Mouse (Mus musculus) embryonic facial prominence, embryonic 11.5 days (tissue): Measurements from ENCODE around the gene Igf1r. TPM values are rescaled to one million over a fixed set of nuclear protein-coding genes. Genes with fewer than 3 reads are reported as not detected.
A peak's percentile ranks its signal among the peaks of the same experiment; 100 is the strongest.

Experiments
- ATAC-seq: fragments of 200-750 bp; cut with Nextera tagmentation; replicated peaks from 2 replicates; pipeline ENCODE4 v1.8.0; 2017; ENCODE audit warnings: low read depth; ENCODE audit not compliant: insufficient number of reproducible peaks, low FRiP score, low TSS enrichment
- DNase-seq: peaks from one replicate; pipeline ENCODE4 v3.0.0-alpha.2; 2015; ENCODE audit warnings: low spot score
- H3K27ac ChIP-seq: fragments of 300-500 bp; sonication (generic); replicated peaks from 2 replicates; pipeline ENCODE4 v1.5.1; 2014; ENCODE audit warnings: mild to moderate bottlenecking, low read depth, low read length, control low read depth
- H3K27me3 ChIP-seq: fragments of 300-500 bp; sonication (generic); 2 replicates; pipeline ENCODE4 v1.6.1; 2014; ENCODE audit warnings: mild to moderate bottlenecking, low read length, moderate library complexity, mixed read lengths; ENCODE audit not compliant: control insufficient read depth, insufficient read depth
- H3K36me3 ChIP-seq: fragments of 300-500 bp; sonication (generic); replicated peaks from 2 replicates; pipeline ENCODE4 v1.6.1; 2014; ENCODE audit warnings: low read depth, mild to moderate bottlenecking, low read length, moderate library complexity, mixed read lengths; ENCODE audit not compliant: control insufficient read depth, insufficient read depth
- H3K4me1 ChIP-seq: fragments of 300-500 bp; sonication (generic); 2 replicates; pipeline ENCODE4 v1.6.1; 2014; ENCODE audit warnings: low read length, mixed read lengths; ENCODE audit not compliant: control insufficient read depth, insufficient read depth
- H3K4me2 ChIP-seq: fragments of 300-500 bp; sonication (generic); 2 replicates; pipeline ENCODE4 v1.6.1; 2014; ENCODE audit warnings: low read depth, mild to moderate bottlenecking, control low read depth, low read length, moderate library complexity
- H3K4me3 ChIP-seq: fragments of 300-500 bp; sonication (generic); 2 replicates; pipeline ENCODE4 v1.5.1; 2014; ENCODE audit warnings: low read depth, low read length, control low read depth
- H3K9ac ChIP-seq: fragments of 300-500 bp; sonication (generic); replicated peaks from 2 replicates; pipeline ENCODE4 v1.6.1; 2014; ENCODE audit warnings: mild to moderate bottlenecking, control low read depth, low read length
- H3K9me3 ChIP-seq: fragments of 300-500 bp; sonication (generic); replicated peaks from 2 replicates; pipeline ENCODE4 v1.6.1; 2016; ENCODE audit warnings: mild to moderate bottlenecking, low read length, inconsistent platforms, mixed read lengths; ENCODE audit not compliant: control insufficient read depth
- WGBS: fragments of 180-500 bp; shearing (Covaris S2); extraction: QIAGEN DNeasy Blood & Tissue Kit; methylation state at CpG from one replicate; pipeline ENCODE4 v1.1.7; 2014; 5-methylcytosine and 5-hydroxymethylcytosine counted together
- polyA plus RNA-seq: library from polyadenylated mRNA; unstranded; fragments of >200 nt; fragmentation: Nextera tagmentation; extraction: Ambion mirVana; gene quantifications from 2 replicates; pipeline ENCODE4 v1.2.1, GENCODE M21; 2014

The Igf1r gene
- polyA plus RNA-seq, 1 experiment from 2014 or later = 19.4 TPM

GRCm38 (mm10) chr7:68119605-68120004, 167.0 kb downstream of the Igf1r start:
- H3K36me3 ChIP-seq = no peaks in the 10 kb centered on the region
- H3K27ac ChIP-seq = no peak overlapping the region
- no peaks in the 10 kb centered on the region for H3K9me3 ChIP-seq
- H3K9ac ChIP-seq = no peak overlapping the region
- WGBS = 45% methylated on average over 5 of the region's 5 CpGs
- no peak for DNase-seq
- no peak overlapping the region for H3K4me3 ChIP-seq
- H3K27me3 ChIP-seq = no peaks in the 10 kb centered on the region
- H3K4me2 ChIP-seq = no peak overlapping the region
- ATAC-seq = no peak
- peaks cover 6% of the 10 kb centered on the region for H3K4me1 ChIP-seq

GRCm38 (mm10) chr7:68122418-68122817, 169.8 kb downstream of the Igf1r start:
- WGBS = 20% methylated on average over 3 of the region's 3 CpGs
- ATAC-seq = no peak
- Histone ChIP-seq H3K9me3 (no peaks in the 10 kb centered on the region), H3K27me3 (no peaks in the 10 kb centered on the region), H3K4me2 (no peak overlapping the region), H3K27ac (no peak overlapping the region), H3K4me3 (no peak overlapping the region), H3K9ac (no peak overlapping the region), H3K4me1 (no peaks in the 10 kb centered on the region), H3K36me3 (no peaks in the 10 kb centered on the region)
- DNase-seq = no peak

- H3K9me3 ChIP-seq = no peaks in the 10 kb centered on the region
- WGBS = 85% methylated on average over 2 of the region's 2 CpGs
- no peak overlapping the region for H3K4me2 ChIP-seq
- ATAC-seq (no peak), DNase-seq (no peak)
- peaks cover 4% of the 10 kb centered on the region for H3K4me1 ChIP-seq
- no peak overlapping the region for H3K9ac ChIP-seq
- no peak overlapping the region for H3K4me3 ChIP-seq
- no peaks in the 10 kb centered on the region for H3K27me3 ChIP-seq
- H3K27ac ChIP-seq = no peak overlapping the region
- no peaks in the 10 kb centered on the region for H3K36me3 ChIP-seq
These were observed 172.7 kb downstream of the Igf1r start for GRCm38 (mm10) chr7:68125347-68125746.

GRCm38 (mm10) chr7:68127799-68128261, 175.2 kb downstream of the Igf1r start:
- no peak overlapping the region for H3K9ac ChIP-seq

GRCm38 (mm10) chr7:68128271-68128674, 175.6 kb downstream of the Igf1r start:
- ATAC-seq = no peak
- H3K9me3 ChIP-seq = no peaks in the 10 kb centered on the region
- H3K9ac ChIP-seq = no peak overlapping the region
- H3K4me3 ChIP-seq = no peak overlapping the region; the same call in 1 of the 2 replicates
- no peaks in the 10 kb centered on the region for H3K36me3 ChIP-seq
- H3K27ac ChIP-seq = 0 out of 2 replicates have a peak overlapping the region, but pooled peaks have one; percentile 35
- no peak for DNase-seq
- peaks cover 5% of the 10 kb centered on the region for H3K4me1 ChIP-seq
- peak overlapping the region; percentile 73 for H3K4me2 ChIP-seq
- 14% methylated on average over 7 of the region's 7 CpGs for WGBS
- H3K27me3 ChIP-seq = no peaks in the 10 kb centered on the region

More at GRCm38 (mm10) chr7:68127799-68128261, 175.2 kb downstream of the Igf1r start:
- ATAC-seq (no peak), DNase-seq (peak; percentile 56)
- Histone ChIP-seq H3K4me1 (peaks cover 5% of the 10 kb centered on the region), H3K4me3 (0 out of 2 replicates have a peak overlapping the region, but pooled peaks have one; percentile 5), H3K27ac (0 out of 2 replicates have a peak overlapping the region, but pooled peaks have one; percentile 35), H3K4me2 (no peak overlapping the region), H3K36me3 (no peaks in the 10 kb centered on the region), H3K9me3 (no peaks in the 10 kb centered on the region), H3K27me3 (no peaks in the 10 kb centered on the region)
- WGBS = 41% methylated on average over 6 of the region's 6 CpGs

- H3K4me1 ChIP-seq = peaks cover 5% of the 10 kb centered on the region
- H3K27ac ChIP-seq = peak overlapping the region; percentile 66
- ATAC-seq (peak; percentile 84), DNase-seq (peak; percentile 98)
- 0% methylated on average over 19 of the region's 19 CpGs for WGBS
- no peaks in the 10 kb centered on the region for H3K36me3 ChIP-seq
- H3K4me3 ChIP-seq = peak overlapping the region; percentile 65
- no peaks in the 10 kb centered on the region for H3K9me3 ChIP-seq
- peak overlapping the region; percentile 73 for H3K4me2 ChIP-seq
- H3K9ac ChIP-seq = peak overlapping the region; percentile 58
- H3K27me3 ChIP-seq = no peaks in the 10 kb centered on the region
These were observed 176.5 kb downstream of the Igf1r start for GRCm38 (mm10) chr7:68129077-68129511.

GRCm38 (mm10) chr7:68129546-68130253, 177.1 kb downstream of the Igf1r start:
- Histone ChIP-seq H3K27me3 (no peaks in the 10 kb centered on the region), H3K4me2 (peak overlapping the region; percentile 73), H3K4me1 (peaks cover 5% of the 10 kb centered on the region), H3K9ac (peak overlapping the region; percentile 58), H3K4me3 (peak overlapping the region; percentile 65), H3K36me3 (no peaks in the 10 kb centered on the region), H3K9me3 (no peaks in the 10 kb centered on the region), H3K27ac (peak overlapping the region; percentile 66)
- 0 out of 2 replicates have a peak, but pooled peaks have one; percentile 11 for ATAC-seq
- WGBS = 2% methylated on average over 19 of the region's 19 CpGs
- DNase-seq = peak; percentile 92

GRCm38 (mm10) chr7:68130950-68131580, 178.4 kb downstream of the Igf1r start:
- H3K27ac ChIP-seq = no peak overlapping the region
- no peak for ATAC-seq

More at GRCm38 (mm10) chr7:68130950-68131580, 178.4 kb downstream of the Igf1r start:
- H3K27me3 ChIP-seq = no peaks in the 10 kb centered on the region
- no peaks in the 10 kb centered on the region for H3K9me3 ChIP-seq
- H3K36me3 ChIP-seq = no peaks in the 10 kb centered on the region
- 66% methylated on average over 13 of the region's 13 CpGs for WGBS
- no peak overlapping the region for H3K4me2 ChIP-seq
- no peak overlapping the region for H3K4me3 ChIP-seq
- no peak for DNase-seq
- peaks cover 5% of the 10 kb centered on the region for H3K4me1 ChIP-seq
- no peak overlapping the region for H3K9ac ChIP-seq
